Mouse (Mus musculus): ENCODE measurements around the gene Rnase2b. TPM values are rescaled to one million over a fixed set of nuclear protein-coding genes. Genes with fewer than 3 reads are reported as not detected.
"Not testable (repeated sequence)": the region's sequence is repeated elsewhere in the genome, so short reads cannot be mapped to it uniquely, and the experiment has no call there.

Rnase2b gene
- polyA plus RNA-seq, 1 experiment from 2014 or later, result not detected

DNA sequence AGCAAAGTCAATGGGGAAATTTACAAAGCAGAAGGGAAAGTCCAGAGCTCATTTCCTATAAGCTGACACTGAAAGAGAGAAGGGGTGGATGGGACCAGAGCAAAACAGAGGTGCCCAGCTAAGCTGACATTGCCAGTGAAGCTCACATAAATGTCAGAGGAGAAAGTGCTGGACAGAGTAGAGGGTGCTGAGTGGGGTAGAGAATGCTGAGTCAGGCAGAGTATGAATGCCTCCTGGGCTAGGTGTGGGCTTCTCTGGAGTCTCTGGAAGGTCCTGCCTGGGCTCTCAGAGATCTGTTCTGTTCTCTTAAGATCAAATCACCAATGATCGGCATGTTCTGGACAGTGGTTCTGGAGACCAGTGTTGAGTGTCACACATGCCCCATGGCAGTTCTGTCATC lies 3.4 kb downstream of the Rnase2b start:
- Histone ChIP-seq H3K4me1 (replicated peaks; ENCODE audit: control insufficient read depth, insufficient read depth, low read length) (no peaks in the 10 kb centered on the region), H3K27ac (ENCODE audit: low read depth, low read length) (no peak overlapping the region), H3K9ac (ENCODE audit: low read length) (no peak overlapping the region), H3K9me3 (ENCODE audit: control insufficient read depth, low read length) (no peaks in the 10 kb centered on the region), H3K4me2 (ENCODE audit: low read depth, low read length, severe bottlenecking) (no peak overlapping the region), H3K4me3 (ENCODE audit: low read depth, low read length) (no peak overlapping the region), H3K27me3 (ENCODE audit: control insufficient read depth, insufficient read depth, low read length) (no peaks in the 10 kb centered on the region), H3K36me3 (ENCODE audit: control insufficient read depth, insufficient read depth, low read length) (no peaks in the 10 kb centered on the region)
- ATAC-seq (replicated peaks; ENCODE audit: low FRiP score), result no peak
- WGBS, result 89% methylated on average over 1 of the region's 1 CpGs
- no peak for DNase-seq (ENCODE audit: low spot score)

GRCm38 (mm10) chr14:51166068-51166467 lies 4.0 kb downstream of the Rnase2b start:
- H3K36me3 ChIP-seq (ENCODE audit: control insufficient read depth, insufficient read depth, low read length), result no peaks in the 10 kb centered on the region
- H3K9me3 ChIP-seq (ENCODE audit: control insufficient read depth, low read length), result no peaks in the 10 kb centered on the region
- H3K4me2 ChIP-seq (ENCODE audit: low read depth, low read length, severe bottlenecking), result no peak overlapping the region
- no peaks in the 10 kb centered on the region for H3K4me1 ChIP-seq (replicated peaks; ENCODE audit: control insufficient read depth, insufficient read depth, low read length)
- ATAC-seq (replicated peaks; ENCODE audit: low FRiP score), result no peak
- no peak for DNase-seq (ENCODE audit: low spot score)
- H3K4me3 ChIP-seq (ENCODE audit: low read depth, low read length), result no peak overlapping the region
- no peak overlapping the region for H3K27ac ChIP-seq (ENCODE audit: low read depth, low read length)
- H3K9ac ChIP-seq (ENCODE audit: low read length), result no peak overlapping the region
- H3K27me3 ChIP-seq (ENCODE audit: control insufficient read depth, insufficient read depth, low read length), result no peaks in the 10 kb centered on the region

DNA sequence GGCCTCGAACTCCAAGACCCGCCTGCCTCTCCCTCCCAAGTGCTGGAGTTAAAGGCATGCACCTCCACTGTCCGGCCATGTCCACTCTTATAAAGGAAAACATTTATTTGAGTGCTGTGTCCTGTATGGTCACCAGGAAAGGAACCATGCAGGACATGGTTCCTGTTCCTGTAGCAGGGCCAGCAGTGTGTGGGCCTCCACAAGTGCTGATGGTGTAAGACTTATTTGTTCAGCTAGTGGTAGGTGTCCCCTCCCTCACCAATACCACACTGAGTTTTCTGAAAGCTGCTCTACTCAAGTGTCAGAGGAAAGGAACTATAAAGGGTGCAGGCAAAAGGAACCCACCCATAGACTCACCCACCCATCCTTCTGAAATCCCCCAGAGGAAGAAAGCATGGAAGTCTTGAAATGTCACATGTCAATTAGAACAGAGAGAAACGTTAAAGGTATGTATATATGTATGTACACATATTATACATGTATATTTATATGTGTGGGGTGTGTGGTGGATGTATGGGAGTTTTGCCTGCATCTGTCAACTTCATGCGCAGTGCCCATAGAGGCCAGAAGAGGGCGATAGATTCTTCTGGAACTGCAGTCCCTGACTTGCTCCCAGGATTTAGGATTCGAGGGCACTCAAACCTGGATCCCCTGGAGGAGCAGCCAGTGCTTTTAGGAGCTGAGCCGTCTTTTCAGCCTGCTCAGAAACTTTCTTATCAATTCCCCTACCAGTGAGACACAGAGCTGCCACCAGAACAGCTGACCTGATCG lies 10.2 kb downstream of the Rnase2b start:
- H3K36me3 ChIP-seq (ENCODE audit: control insufficient read depth, insufficient read depth, low read length); H3K27ac ChIP-seq (ENCODE audit: low read depth, low read length); H3K9ac ChIP-seq (ENCODE audit: low read length); H3K27me3 ChIP-seq (ENCODE audit: control insufficient read depth, insufficient read depth, low read length); H3K4me2 ChIP-seq (ENCODE audit: low read depth, low read length, severe bottlenecking); H3K9me3 ChIP-seq (ENCODE audit: control insufficient read depth, low read length); H3K4me1 ChIP-seq (replicated peaks; ENCODE audit: control insufficient read depth, insufficient read depth, low read length); H3K4me3 ChIP-seq (ENCODE audit: low read depth, low read length): not testable (repeated sequence)
- 41% methylated on average over 9 of the region's 9 CpGs for WGBS
- peak; percentile 76 for DNase-seq (ENCODE audit: low spot score)
- ATAC-seq (replicated peaks; ENCODE audit: low FRiP score), result peak; percentile 55

- H3K4me3 ChIP-seq (ENCODE audit: low read depth, low read length); H3K36me3 ChIP-seq (ENCODE audit: control insufficient read depth, insufficient read depth, low read length); H3K27me3 ChIP-seq (ENCODE audit: control insufficient read depth, insufficient read depth, low read length); H3K4me2 ChIP-seq (ENCODE audit: low read depth, low read length, severe bottlenecking); H3K27ac ChIP-seq (ENCODE audit: low read depth, low read length); H3K9ac ChIP-seq (ENCODE audit: low read length); ATAC-seq (replicated peaks; ENCODE audit: low FRiP score); H3K4me1 ChIP-seq (replicated peaks; ENCODE audit: control insufficient read depth, insufficient read depth, low read length); DNase-seq (ENCODE audit: low spot score); H3K9me3 ChIP-seq (ENCODE audit: control insufficient read depth, low read length): not testable (repeated sequence)
- 41% methylated on average over 4 of the region's 4 CpGs for WGBS
Measured at GRCm38 (mm10) chr14:51172947-51173346, 10.9 kb downstream of the Rnase2b start.

DNA sequence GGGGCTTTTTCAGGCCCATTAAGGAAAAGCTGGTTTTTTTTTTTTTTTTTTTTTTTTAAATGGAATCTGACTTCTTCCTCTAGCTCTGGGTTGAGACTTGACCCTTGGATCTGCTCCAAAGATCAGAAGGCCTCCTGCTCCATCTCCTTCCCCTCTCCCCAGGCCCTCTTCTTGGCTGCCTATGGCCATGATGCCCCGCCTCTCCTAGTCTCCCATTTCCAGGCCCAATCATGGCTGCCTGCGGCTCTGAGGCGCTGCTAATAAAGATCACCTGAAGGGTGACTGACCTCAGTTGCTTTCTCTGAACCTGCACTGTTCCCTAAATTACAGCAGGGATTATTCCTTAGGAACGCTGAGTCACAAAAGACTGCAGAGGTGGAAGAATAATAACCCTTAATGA lies 11.8 kb downstream of the Rnase2b start:
- no peaks in the 10 kb centered on the region for H3K36me3 ChIP-seq (ENCODE audit: control insufficient read depth, insufficient read depth, low read length)
- DNase-seq (ENCODE audit: low spot score) (no peak), ATAC-seq (replicated peaks; ENCODE audit: low FRiP score) (no peak)
- no peaks in the 10 kb centered on the region for H3K9me3 ChIP-seq (ENCODE audit: control insufficient read depth, low read length)
- H3K9ac ChIP-seq (ENCODE audit: low read length), result no peak overlapping the region
- H3K4me3 ChIP-seq (ENCODE audit: low read depth, low read length), result no peak overlapping the region
- H3K4me1 ChIP-seq (replicated peaks; ENCODE audit: control insufficient read depth, insufficient read depth, low read length), result no peaks in the 10 kb centered on the region
- 57% methylated on average over 4 of the region's 4 CpGs for WGBS
- no peak overlapping the region for H3K4me2 ChIP-seq (ENCODE audit: low read depth, low read length, severe bottlenecking)
- no peaks in the 10 kb centered on the region for H3K27me3 ChIP-seq (ENCODE audit: control insufficient read depth, insufficient read depth, low read length)
- H3K27ac ChIP-seq (ENCODE audit: low read depth, low read length), result no peak overlapping the region

DNA sequence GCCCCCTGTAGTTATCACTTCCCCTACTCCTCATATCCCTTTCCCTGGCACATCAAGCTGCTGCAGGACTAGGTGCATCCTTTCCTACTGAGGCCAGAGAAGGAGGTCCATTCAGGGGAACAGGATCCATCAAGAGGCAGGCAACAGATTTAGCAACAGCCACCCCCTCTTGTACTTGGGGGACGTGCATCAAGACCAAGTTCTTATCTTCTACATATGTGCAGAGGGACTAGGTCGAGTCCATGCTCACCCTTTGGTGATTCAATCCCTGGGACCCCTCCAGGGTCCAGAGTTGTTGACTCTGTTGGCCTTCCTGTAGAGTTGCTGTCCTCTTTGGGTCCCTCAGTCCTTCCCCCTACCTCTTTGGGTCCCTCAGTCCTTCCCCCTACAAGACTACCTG lies 19.0 kb downstream of the Rnase2b start:
- not testable (repeated sequence) for H3K9ac ChIP-seq (ENCODE audit: low read length); H3K9me3 ChIP-seq (ENCODE audit: control insufficient read depth, low read length); H3K36me3 ChIP-seq (ENCODE audit: control insufficient read depth, insufficient read depth, low read length); ATAC-seq (replicated peaks; ENCODE audit: low FRiP score); H3K4me3 ChIP-seq (ENCODE audit: low read depth, low read length); DNase-seq (ENCODE audit: low spot score); H3K27ac ChIP-seq (ENCODE audit: low read depth, low read length); H3K4me2 ChIP-seq (ENCODE audit: low read depth, low read length, severe bottlenecking); H3K27me3 ChIP-seq (ENCODE audit: control insufficient read depth, insufficient read depth, low read length); H3K4me1 ChIP-seq (replicated peaks; ENCODE audit: control insufficient read depth, insufficient read depth, low read length)
- WGBS, result 87% methylated on average over 2 of the region's 2 CpGs

DNA sequence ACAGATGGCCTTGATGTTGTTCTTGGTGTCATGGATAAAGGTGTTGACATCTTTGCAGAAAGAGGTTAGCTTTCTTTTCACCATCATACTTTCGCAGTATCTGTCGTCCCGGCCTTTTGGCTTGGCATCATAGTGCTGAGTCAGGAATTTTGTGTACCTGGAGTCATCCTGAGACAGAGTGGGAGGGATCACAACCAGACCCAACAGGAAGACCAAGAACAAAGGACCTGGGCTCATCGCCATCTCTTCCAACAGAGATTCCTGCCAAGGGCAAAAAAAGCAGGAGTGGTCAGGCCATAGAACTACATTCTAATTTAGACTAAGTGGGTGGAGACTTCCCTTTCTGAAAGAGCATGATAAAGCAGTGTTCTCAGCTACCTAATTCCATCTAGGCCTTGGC lies 33.6 kb downstream of the Rnase2b start:
- ATAC-seq (replicated peaks; ENCODE audit: low FRiP score) (no peak), DNase-seq (ENCODE audit: low spot score) (no peak)
- Histone ChIP-seq H3K9ac (ENCODE audit: low read length) (no peak overlapping the region), H3K27me3 (ENCODE audit: control insufficient read depth, insufficient read depth, low read length) (no peaks in the 10 kb centered on the region), H3K4me2 (ENCODE audit: low read depth, low read length, severe bottlenecking) (no peak overlapping the region), H3K4me1 (replicated peaks; ENCODE audit: control insufficient read depth, insufficient read depth, low read length) (no peaks in the 10 kb centered on the region), H3K9me3 (ENCODE audit: control insufficient read depth, low read length) (no peaks in the 10 kb centered on the region), H3K27ac (ENCODE audit: low read depth, low read length) (no peak overlapping the region), H3K4me3 (ENCODE audit: low read depth, low read length) (no peak overlapping the region), H3K36me3 (ENCODE audit: control insufficient read depth, insufficient read depth, low read length) (no peaks in the 10 kb centered on the region)
- WGBS, result 91% methylated on average over 4 of the region's 4 CpGs

DNA sequence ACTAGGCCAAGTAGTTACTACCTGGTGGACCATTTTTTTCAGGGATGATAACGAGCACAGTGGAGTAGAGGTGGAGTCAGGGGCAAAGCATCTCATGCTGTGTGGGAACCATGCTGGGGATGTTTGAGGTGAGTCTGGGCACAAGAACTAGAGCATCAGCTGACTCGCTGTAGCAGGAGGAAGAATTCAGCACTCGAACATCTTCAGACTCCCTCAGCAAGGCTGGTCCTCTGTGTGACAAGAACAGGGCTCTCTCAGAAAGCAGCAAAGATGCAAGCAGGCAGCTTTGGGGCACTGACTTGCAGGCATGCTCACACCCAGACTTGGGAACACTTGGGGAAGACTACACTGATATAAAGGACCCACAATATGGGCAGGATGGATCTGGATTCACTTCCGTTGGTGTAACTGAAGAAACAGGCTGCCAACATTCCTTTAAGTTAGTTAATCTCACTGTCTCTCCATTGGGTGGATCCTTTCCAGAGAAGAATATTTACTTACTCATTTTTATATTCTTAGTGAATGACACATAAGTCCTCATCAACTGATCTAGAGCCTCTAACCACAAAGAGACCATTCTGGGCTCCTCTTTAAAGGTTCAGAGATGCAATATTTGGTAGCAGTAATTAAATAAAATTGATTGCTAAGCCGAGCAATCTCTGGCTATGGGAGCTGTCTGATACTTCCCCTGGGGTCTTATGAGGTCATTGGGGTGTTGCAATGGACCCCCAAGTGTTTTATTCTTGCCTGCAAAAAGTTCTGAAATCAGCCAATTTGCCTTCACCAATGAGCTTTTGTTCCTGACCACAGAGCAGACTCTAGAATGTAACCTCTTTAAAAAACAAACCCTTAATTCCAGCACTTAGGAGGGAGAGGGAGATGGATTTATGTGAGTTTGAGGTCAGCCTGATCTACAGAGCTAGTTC lies 37.3 kb downstream of the Rnase2b start, which contains the start of gene Ang2:
Ang2 (minus strand) TSS at position 51 of the 926 bp plus-strand sequence.
- 78% methylated on average over 5 of the region's 5 CpGs for WGBS
- Histone ChIP-seq H3K36me3 (ENCODE audit: control insufficient read depth, insufficient read depth, low read length) (no peaks in the 10 kb centered on the region), H3K9ac (ENCODE audit: low read length) (no peak within 1 kb of the TSS), H3K4me1 (replicated peaks; ENCODE audit: control insufficient read depth, insufficient read depth, low read length) (no peaks in the 10 kb centered on the region), H3K27me3 (ENCODE audit: control insufficient read depth, insufficient read depth, low read length) (no peaks in the 10 kb centered on the region), H3K9me3 (ENCODE audit: control insufficient read depth, low read length) (no peaks in the 10 kb centered on the region), H3K4me2 (ENCODE audit: low read depth, low read length, severe bottlenecking) (no peak within 1 kb of the TSS), H3K4me3 (ENCODE audit: low read depth, low read length) (no peak within 1 kb of the TSS), H3K27ac (ENCODE audit: low read depth, low read length) (no peak within 1 kb of the TSS)
- no peak for ATAC-seq (replicated peaks; ENCODE audit: low FRiP score)
- no peak for DNase-seq (ENCODE audit: low spot score)
